Mouse (Mus musculus): Measurements from ENCODE around the gene Gm38394. TPM values are rescaled to one million over a fixed set of nuclear protein-coding genes. Genes with fewer than 3 reads are reported as not detected.
"Not testable (repeated sequence)": the region's sequence is repeated elsewhere in the genome, so short reads cannot be mapped to it uniquely, and the experiment has no call there.

The Gm38394 gene
- 2.3 and 3.0 TPM in 2 replicates for polyA plus RNA-seq (2015; fragmentation: Nextera tagmentation; extraction: Ambion mirVana)

GRCm38 (mm10) chr1:133661203-133661933 lies at the start of gene Gm38394:
Gene Gm38394 (minus strand): TSS chr1:133661318.
- Histone ChIP-seq H3K4me3 (peak within 1 kb of the TSS; percentile 77), H3K27ac (replicated peaks) (peak within 1 kb of the TSS; percentile 93), H3K9ac (peak within 1 kb of the TSS; percentile 83), H3K27me3 (no peaks in the 10 kb centered on the region), H3K4me1 (replicated peaks) (peaks cover 41% of the 10 kb centered on the region), H3K9me3 (no peaks in the 10 kb centered on the region), H3K36me3 (0 out of 2 replicates have a peak, but pooled peaks cover 7% of the 10 kb centered on the region), H3K4me2 (peak within 1 kb of the TSS; percentile 95)
- ATAC-seq (ENCODE audit: low FRiP score, low read depth), result peak; percentile 98
- 2% methylated on average over 26 of the region's 26 CpGs for WGBS

GRCm38 (mm10) chr1:133710895-133711294 lies 49.8 kb upstream of the Gm38394 start:
- Histone ChIP-seq H3K36me3 (peaks cover 4% of the 10 kb centered on the region; the same call in 1 of the 2 replicates), H3K4me3 (no peak overlapping the region), H3K9me3 (no peaks in the 10 kb centered on the region), H3K27me3 (no peaks in the 10 kb centered on the region), H3K4me1 (replicated peaks) (peaks cover 5% of the 10 kb centered on the region; the same call in 1 of the 2 replicates), H3K27ac (replicated peaks) (no peak overlapping the region), H3K4me2 (no peak overlapping the region), H3K9ac (no peak overlapping the region)
- 48% methylated on average over 6 of the region's 6 CpGs for WGBS
- no peak for ATAC-seq (ENCODE audit: low FRiP score, low read depth)

GRCm38 (mm10) chr1:133709292-133709691 lies 48.2 kb upstream of the Gm38394 start:
- Histone ChIP-seq H3K4me3 (no peak overlapping the region), H3K27me3 (no peaks in the 10 kb centered on the region), H3K4me2 (no peak overlapping the region), H3K27ac (replicated peaks) (no peak overlapping the region), H3K4me1 (replicated peaks) (peaks cover 5% of the 10 kb centered on the region; the same call in 1 of the 2 replicates), H3K9me3 (no peaks in the 10 kb centered on the region), H3K9ac (no peak overlapping the region), H3K36me3 (peaks cover 9% of the 10 kb centered on the region; the same call in 1 of the 2 replicates)
- ATAC-seq (ENCODE audit: low FRiP score, low read depth), result no peak
- 75% methylated on average over 3 of the region's 3 CpGs for WGBS

GRCm38 (mm10) chr1:133701824-133702223 lies 40.7 kb upstream of the Gm38394 start:
- not testable (repeated sequence) for H3K4me3 ChIP-seq; H3K4me1 ChIP-seq (replicated peaks); H3K9ac ChIP-seq; H3K9me3 ChIP-seq; H3K4me2 ChIP-seq; H3K36me3 ChIP-seq; H3K27ac ChIP-seq (replicated peaks); ATAC-seq (ENCODE audit: low FRiP score, low read depth); H3K27me3 ChIP-seq
- WGBS, result 29% methylated on average over 1 of the region's 2 CpGs

- Histone ChIP-seq H3K9me3 (no peaks in the 10 kb centered on the region), H3K9ac (no peak overlapping the region), H3K27ac (replicated peaks) (no peak overlapping the region), H3K27me3 (no peaks in the 10 kb centered on the region), H3K4me3 (no peak overlapping the region), H3K4me1 (replicated peaks) (0 out of 2 replicates have a peak, but pooled peaks cover 5% of the 10 kb centered on the region), H3K36me3 (no peaks in the 10 kb centered on the region), H3K4me2 (no peak overlapping the region)
- no peak for ATAC-seq (ENCODE audit: low FRiP score, low read depth)
- WGBS, result 95% methylated on average over 12 of the region's 12 CpGs
Measured at GRCm38 (mm10) chr1:133697935-133698620, 37.0 kb upstream of the Gm38394 start.

GRCm38 (mm10) chr1:133695901-133696300 lies 34.8 kb upstream of the Gm38394 start:
- Histone ChIP-seq H3K27me3 (no peaks in the 10 kb centered on the region), H3K4me2 (no peak overlapping the region), H3K9me3 (no peaks in the 10 kb centered on the region), H3K4me3 (no peak overlapping the region), H3K27ac (replicated peaks) (no peak overlapping the region), H3K36me3 (no peaks in the 10 kb centered on the region), H3K4me1 (replicated peaks) (0 out of 2 replicates have a peak, but pooled peaks cover 5% of the 10 kb centered on the region), H3K9ac (no peak overlapping the region)
- WGBS, result 26% methylated on average over 7 of the region's 7 CpGs
- no peak for ATAC-seq (ENCODE audit: low FRiP score, low read depth)

GRCm38 (mm10) chr1:133694876-133695275 lies 33.8 kb upstream of the Gm38394 start:
- Histone ChIP-seq H3K9me3 (no peaks in the 10 kb centered on the region), H3K4me1 (replicated peaks) (0 out of 2 replicates have a peak, but pooled peaks cover 5% of the 10 kb centered on the region), H3K9ac (no peak overlapping the region), H3K36me3 (no peaks in the 10 kb centered on the region), H3K4me2 (no peak overlapping the region), H3K4me3 (no peak overlapping the region), H3K27me3 (no peaks in the 10 kb centered on the region), H3K27ac (replicated peaks) (no peak overlapping the region)
- ATAC-seq (ENCODE audit: low FRiP score, low read depth), result no peak
- 92% methylated on average over 1 of the region's 1 CpGs for WGBS

- H3K36me3 ChIP-seq, result no peaks in the 10 kb centered on the region
- no peak overlapping the region for H3K4me3 ChIP-seq
- no peak overlapping the region for H3K27ac ChIP-seq (replicated peaks)
- H3K27me3 ChIP-seq, result no peaks in the 10 kb centered on the region
- H3K4me1 ChIP-seq (replicated peaks), result 0 out of 2 replicates have a peak, but pooled peaks cover 5% of the 10 kb centered on the region
- no peak overlapping the region for H3K9ac ChIP-seq
- H3K4me2 ChIP-seq, result no peak overlapping the region
- H3K9me3 ChIP-seq, result no peaks in the 10 kb centered on the region
- ATAC-seq (ENCODE audit: low FRiP score, low read depth), result no peak
- WGBS, result 10% methylated on average over 1 of the region's 1 CpGs
Measured at GRCm38 (mm10) chr1:133694301-133694700, 33.2 kb upstream of the Gm38394 start.

GRCm38 (mm10) chr1:133693536-133694114 lies 32.5 kb upstream of the Gm38394 start:
- Histone ChIP-seq H3K4me2 (no peak overlapping the region), H3K4me3 (no peak overlapping the region), H3K4me1 (replicated peaks) (0 out of 2 replicates have a peak, but pooled peaks cover 5% of the 10 kb centered on the region), H3K9ac (no peak overlapping the region), H3K27me3 (no peaks in the 10 kb centered on the region), H3K9me3 (no peaks in the 10 kb centered on the region), H3K27ac (replicated peaks) (no peak overlapping the region), H3K36me3 (no peaks in the 10 kb centered on the region)
- 68% methylated on average over 11 of the region's 11 CpGs for WGBS
- no peak for ATAC-seq (ENCODE audit: low FRiP score, low read depth)

GRCm38 (mm10) chr1:133692195-133692594 lies 31.1 kb upstream of the Gm38394 start:
- H3K27ac ChIP-seq (replicated peaks), result no peak overlapping the region
- H3K4me1 ChIP-seq (replicated peaks), result 0 out of 2 replicates have a peak, but pooled peaks cover 5% of the 10 kb centered on the region
- ATAC-seq (ENCODE audit: low FRiP score, low read depth), result no peak
- H3K36me3 ChIP-seq, result no peaks in the 10 kb centered on the region
- no peak overlapping the region for H3K9ac ChIP-seq
- 39% methylated on average over 4 of the region's 4 CpGs for WGBS
- H3K27me3 ChIP-seq, result no peaks in the 10 kb centered on the region
- H3K4me3 ChIP-seq, result no peak overlapping the region
- H3K4me2 ChIP-seq, result no peak overlapping the region
- H3K9me3 ChIP-seq, result no peaks in the 10 kb centered on the region

- H3K27me3 ChIP-seq, result no peaks in the 10 kb centered on the region
- H3K4me2 ChIP-seq, result no peak overlapping the region
- H3K4me3 ChIP-seq, result no peak overlapping the region
- H3K9me3 ChIP-seq, result no peaks in the 10 kb centered on the region
- H3K4me1 ChIP-seq (replicated peaks), result 0 out of 2 replicates have a peak, but pooled peaks cover 5% of the 10 kb centered on the region
- no peak overlapping the region for H3K9ac ChIP-seq
- WGBS, result 95% methylated on average over 6 of the region's 6 CpGs
- no peak for ATAC-seq (ENCODE audit: low FRiP score, low read depth)
- no peak overlapping the region for H3K27ac ChIP-seq (replicated peaks)
- no peaks in the 10 kb centered on the region for H3K36me3 ChIP-seq
Measured at GRCm38 (mm10) chr1:133691046-133691445, 29.9 kb upstream of the Gm38394 start.

- 54% methylated on average over 6 of the region's 6 CpGs for WGBS
- no peaks in the 10 kb centered on the region for H3K36me3 ChIP-seq
- no peak within 1 kb of the TSS for H3K4me2 ChIP-seq
- ATAC-seq (ENCODE audit: low FRiP score, low read depth), result no peak
- H3K4me3 ChIP-seq, result no peak within 1 kb of the TSS
- H3K9me3 ChIP-seq, result no peaks in the 10 kb centered on the region
- no peak within 1 kb of the TSS for H3K9ac ChIP-seq
- H3K27me3 ChIP-seq, result no peaks in the 10 kb centered on the region
- no peaks in the 10 kb centered on the region for H3K4me1 ChIP-seq (replicated peaks)
- no peak within 1 kb of the TSS for H3K27ac ChIP-seq (replicated peaks)
Measured at GRCm38 (mm10) chr1:133689897-133690296, 28.8 kb upstream of the Gm38394 start, which contains the start of gene Lax1. Gene Lax1 (minus strand): TSS chr1:133690108.

Measured in hindbrain, embryonic 15.5 days (tissue).